Mouse (Mus musculus): Measurements from ENCODE around the gene Pa2g4. TPM values are rescaled to one million over a fixed set of nuclear protein-coding genes. Genes with fewer than 3 reads are reported as not detected.
A peak's percentile ranks its signal among the peaks of the same experiment; 100 is the strongest.
"Not testable (repeated sequence)": the region's sequence is repeated elsewhere in the genome, so short reads cannot be mapped to it uniquely, and the experiment has no call there.

Pa2g4 gene
- polyA plus RNA-seq, 1 experiment from 2014 or later = 205 TPM

- H3K9me3 ChIP-seq = no peaks in the 10 kb centered on the region
- no peaks in the 10 kb centered on the region for H3K27me3 ChIP-seq (ENCODE audit: insufficient read depth, poor library complexity, severe bottlenecking)
- peak overlapping the region; percentile 98 for H3K4me3 ChIP-seq
- DNase-seq (ENCODE audit: low spot score) = peak; percentile 61
- H3K36me3 ChIP-seq = peaks cover 37% of the 10 kb centered on the region
- peak overlapping the region; percentile 94 for H3K27ac ChIP-seq
- WGBS = under 1% methylated on average over 46 of the region's 46 CpGs
- H3K4me1 ChIP-seq (replicated peaks) = peaks cover 31% of the 10 kb centered on the region
Measured at GRCm38 (mm10) chr10:128565206-128565787, 490 bp downstream of the Pa2g4 start.

DNA sequence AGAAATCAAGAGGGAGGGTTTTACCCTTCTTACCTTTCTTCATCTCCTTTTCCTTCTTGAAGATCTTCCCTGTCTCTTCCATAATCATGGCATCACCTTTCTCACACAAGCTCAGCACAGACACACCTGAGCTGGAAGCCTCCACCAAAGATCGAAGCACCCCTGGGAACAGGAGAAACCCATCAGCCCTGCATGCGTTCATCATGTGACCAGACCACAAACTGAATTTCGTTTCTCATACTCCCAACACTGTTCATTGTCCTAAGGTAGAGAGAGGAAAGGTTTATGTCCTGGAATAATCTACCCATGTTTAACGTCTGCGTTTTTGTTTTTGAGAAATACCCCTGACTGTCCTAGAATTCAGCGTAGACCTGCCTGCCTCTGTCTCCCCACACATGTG is 2.2 kb downstream of the Pa2g4 start:
- Histone ChIP-seq H3K27me3 (ENCODE audit: insufficient read depth, poor library complexity, severe bottlenecking) (no peaks in the 10 kb centered on the region), H3K36me3 (peaks cover 55% of the 10 kb centered on the region), H3K9me3 (no peaks in the 10 kb centered on the region), H3K4me1 (replicated peaks) (peaks cover 31% of the 10 kb centered on the region), H3K27ac (no peak overlapping the region), H3K4me3 (peak overlapping the region; percentile 98)
- no peak for DNase-seq (ENCODE audit: low spot score)
- WGBS = 95% methylated on average over 6 of the region's 6 CpGs

- Histone ChIP-seq H3K36me3 (peaks cover 55% of the 10 kb centered on the region), H3K27me3 (ENCODE audit: insufficient read depth, poor library complexity, severe bottlenecking) (no peaks in the 10 kb centered on the region), H3K9me3 (no peaks in the 10 kb centered on the region)
Measured at GRCm38 (mm10) chr10:128556963-128557362, 8.8 kb downstream of the Pa2g4 start.

GRCm38 (mm10) chr10:128556286-128556685 is 9.5 kb downstream of the Pa2g4 start:
- no peaks in the 10 kb centered on the region for H3K9me3 ChIP-seq
- H3K36me3 ChIP-seq = peaks cover 49% of the 10 kb centered on the region
- no peak overlapping the region for H3K27ac ChIP-seq
- H3K4me1 ChIP-seq (replicated peaks) = no peaks in the 10 kb centered on the region
- no peak overlapping the region for H3K4me3 ChIP-seq
- DNase-seq (ENCODE audit: low spot score) = no peak
- H3K27me3 ChIP-seq (ENCODE audit: insufficient read depth, poor library complexity, severe bottlenecking) = no peaks in the 10 kb centered on the region

More at GRCm38 (mm10) chr10:128556963-128557362, 8.8 kb downstream of the Pa2g4 start:
- Histone ChIP-seq H3K4me3 (no peak overlapping the region), H3K4me1 (replicated peaks) (no peaks in the 10 kb centered on the region), H3K27ac (no peak overlapping the region)
- DNase-seq (ENCODE audit: low spot score) = no peak
- 84% methylated on average over 6 of the region's 6 CpGs for WGBS

DNA sequence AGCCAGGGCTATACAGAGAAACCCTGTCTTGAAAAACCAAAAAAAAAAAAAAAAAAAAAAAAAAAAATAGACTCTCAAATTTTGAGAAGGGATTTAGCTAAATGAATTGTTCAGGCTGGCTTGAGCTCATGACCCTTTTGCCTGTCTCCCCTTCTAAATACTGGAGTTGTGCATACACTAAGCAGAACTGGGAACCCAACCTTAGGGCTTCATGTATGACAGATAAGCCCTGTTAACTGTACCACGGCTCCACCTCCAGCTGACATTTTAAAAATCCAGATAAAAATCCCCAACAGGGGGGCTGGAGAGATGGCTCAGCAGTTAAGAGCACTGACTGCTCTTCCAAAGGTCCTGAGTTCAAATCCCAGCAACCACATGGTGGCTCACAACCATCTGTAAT is 10.2 kb downstream of the Pa2g4 start:
- peaks cover 41% of the 10 kb centered on the region for H3K36me3 ChIP-seq
- not testable (repeated sequence) for H3K4me1 ChIP-seq (replicated peaks); H3K27ac ChIP-seq; DNase-seq (ENCODE audit: low spot score); H3K27me3 ChIP-seq (ENCODE audit: insufficient read depth, poor library complexity, severe bottlenecking); H3K9me3 ChIP-seq; H3K4me3 ChIP-seq
- WGBS = 93% methylated on average over 1 of the region's 1 CpGs

DNA sequence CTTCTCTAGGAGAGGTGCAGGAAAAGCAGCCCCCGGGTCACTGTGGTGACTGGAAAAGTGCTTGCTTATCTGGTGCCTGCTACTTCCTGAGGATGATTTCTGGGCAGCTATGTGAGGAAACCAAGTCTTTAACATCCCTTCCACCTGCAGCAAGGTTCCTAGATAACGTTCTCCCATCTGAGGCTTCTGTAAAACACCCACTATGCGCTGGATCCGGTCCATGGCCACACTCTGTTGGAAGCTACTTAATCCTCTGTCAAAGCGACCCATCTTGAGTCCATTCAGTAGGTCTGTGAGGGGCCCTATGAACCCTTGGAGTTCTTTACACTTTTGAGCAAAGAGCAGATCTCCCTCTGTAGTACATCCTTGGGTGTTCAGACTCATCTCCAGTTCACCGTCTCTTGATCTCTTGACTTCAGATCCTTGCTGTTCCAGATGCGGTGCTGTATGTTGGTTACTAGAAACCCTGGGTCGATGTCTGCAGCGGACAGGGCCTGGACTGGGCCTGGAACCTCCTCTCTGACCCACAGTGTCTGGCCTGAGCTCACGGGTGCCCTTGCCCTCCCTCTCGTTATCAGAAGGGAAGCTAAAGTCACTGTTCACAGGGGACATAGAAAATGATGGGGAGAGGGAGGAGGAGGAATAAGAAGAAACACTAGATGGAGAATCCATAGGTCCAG is 15.5 kb downstream of the Pa2g4 start:
- DNase-seq (ENCODE audit: low spot score); H3K27me3 ChIP-seq (ENCODE audit: insufficient read depth, poor library complexity, severe bottlenecking); H3K27ac ChIP-seq; H3K36me3 ChIP-seq; H3K4me3 ChIP-seq; H3K9me3 ChIP-seq: not testable (repeated sequence)
- peaks cover 19% of the 10 kb centered on the region for H3K4me1 ChIP-seq (replicated peaks)
- WGBS = 92% methylated on average over 11 of the region's 11 CpGs

GRCm38 (mm10) chr10:128549682-128550057 is 16.1 kb downstream of the Pa2g4 start:
- H3K9me3 ChIP-seq; H3K27ac ChIP-seq; H3K27me3 ChIP-seq (ENCODE audit: insufficient read depth, poor library complexity, severe bottlenecking); DNase-seq (ENCODE audit: low spot score): not testable (repeated sequence)
- H3K36me3 ChIP-seq = peaks cover 14% of the 10 kb centered on the region
- peaks cover 19% of the 10 kb centered on the region for H3K4me1 ChIP-seq (replicated peaks)
- H3K4me3 ChIP-seq = peak overlapping the region; percentile 86
- 71% methylated on average over 6 of the region's 6 CpGs for WGBS

- H3K27me3 ChIP-seq (ENCODE audit: insufficient read depth, poor library complexity, severe bottlenecking) = no peaks in the 10 kb centered on the region
- peaks cover 21% of the 10 kb centered on the region for H3K4me1 ChIP-seq (replicated peaks)
- under 1% methylated on average over 31 of the region's 31 CpGs for WGBS
- peak within 1 kb of the TSS; percentile 95 for H3K27ac ChIP-seq
- peak; percentile 94 for DNase-seq (ENCODE audit: low spot score)
- H3K36me3 ChIP-seq = peaks cover 20% of the 10 kb centered on the region
- no peaks in the 10 kb centered on the region for H3K9me3 ChIP-seq
- H3K4me3 ChIP-seq = peak within 1 kb of the TSS; percentile 86
Measured at GRCm38 (mm10) chr10:128548947-128549681, 16.7 kb downstream of the Pa2g4 start, which contains the start of gene Rpl41. TSS of gene Rpl41 (minus strand) at chr10:128549305.

DNA sequence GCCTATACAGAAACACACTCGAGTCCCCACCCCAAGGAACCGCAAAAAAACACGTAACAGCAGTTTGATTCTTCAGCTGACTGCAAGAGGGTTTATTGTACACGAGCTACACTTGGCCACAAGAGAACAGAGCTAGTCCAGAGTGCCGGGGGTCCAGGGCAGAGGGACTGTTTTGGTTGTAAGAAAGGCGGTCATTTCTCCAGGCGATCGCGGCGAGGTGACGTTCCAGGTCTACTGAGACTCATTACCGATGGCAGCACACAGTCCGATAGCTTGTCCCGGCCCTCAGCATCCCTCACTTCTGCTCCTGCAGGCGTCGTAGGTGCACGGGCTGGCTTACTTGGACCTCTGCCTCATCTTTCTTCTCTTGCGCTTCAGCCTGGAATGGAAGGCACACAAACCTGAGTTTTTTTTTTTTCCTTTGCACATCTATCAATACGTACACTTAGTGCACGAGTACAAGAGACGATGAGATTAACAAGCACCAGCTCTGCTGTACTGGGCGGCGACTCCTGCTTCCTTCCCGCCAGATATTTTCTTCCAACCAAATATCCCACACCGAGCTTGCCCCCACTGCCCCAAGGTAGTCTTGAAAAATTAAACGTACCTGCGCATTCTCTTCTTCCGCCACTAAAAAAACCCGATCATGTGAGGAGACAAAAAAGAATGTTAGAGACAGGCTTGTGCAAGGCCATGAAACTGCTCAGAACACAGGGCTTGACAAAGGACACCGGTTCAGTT is 17.6 kb downstream of the Pa2g4 start:
- H3K4me1 ChIP-seq (replicated peaks) = peaks cover 30% of the 10 kb centered on the region
- peak; percentile 24 for DNase-seq (ENCODE audit: low spot score)
- not testable (repeated sequence) for H3K27me3 ChIP-seq (ENCODE audit: insufficient read depth, poor library complexity, severe bottlenecking); H3K9me3 ChIP-seq
- H3K27ac ChIP-seq = peak overlapping the region; percentile 95
- under 1% methylated on average over 30 of the region's 30 CpGs for WGBS
- H3K36me3 ChIP-seq = peaks cover 29% of the 10 kb centered on the region
- H3K4me3 ChIP-seq = peak overlapping the region; percentile 86

GRCm38 (mm10) chr10:128547361-128548032 is 18.3 kb downstream of the Pa2g4 start, which contains the start of gene Zc3h10:
TSS of gene Zc3h10 (minus strand) at chr10:128547774.
- WGBS = under 1% methylated on average over 50 of the region's 50 CpGs
- Histone ChIP-seq H3K4me3 (peak within 1 kb of the TSS; percentile 86), H3K27me3 (ENCODE audit: insufficient read depth, poor library complexity, severe bottlenecking) (no peaks in the 10 kb centered on the region), H3K9me3 (no peaks in the 10 kb centered on the region), H3K4me1 (replicated peaks) (peaks cover 30% of the 10 kb centered on the region), H3K27ac (peak within 1 kb of the TSS; percentile 95), H3K36me3 (peaks cover 36% of the 10 kb centered on the region)
- peak; percentile 95 for DNase-seq (ENCODE audit: low spot score)

GRCm38 (mm10) chr10:128546787-128547186 is 19.0 kb downstream of the Pa2g4 start:
- Histone ChIP-seq H3K4me1 (replicated peaks) (peaks cover 30% of the 10 kb centered on the region), H3K4me3 (peak overlapping the region; percentile 86), H3K9me3 (no peaks in the 10 kb centered on the region), H3K36me3 (peaks cover 43% of the 10 kb centered on the region), H3K27ac (peak overlapping the region; percentile 93), H3K27me3 (ENCODE audit: insufficient read depth, poor library complexity, severe bottlenecking) (no peaks in the 10 kb centered on the region)
- 30% methylated on average over 7 of the region's 7 CpGs for WGBS
- DNase-seq (ENCODE audit: low spot score) = no peak

DNA sequence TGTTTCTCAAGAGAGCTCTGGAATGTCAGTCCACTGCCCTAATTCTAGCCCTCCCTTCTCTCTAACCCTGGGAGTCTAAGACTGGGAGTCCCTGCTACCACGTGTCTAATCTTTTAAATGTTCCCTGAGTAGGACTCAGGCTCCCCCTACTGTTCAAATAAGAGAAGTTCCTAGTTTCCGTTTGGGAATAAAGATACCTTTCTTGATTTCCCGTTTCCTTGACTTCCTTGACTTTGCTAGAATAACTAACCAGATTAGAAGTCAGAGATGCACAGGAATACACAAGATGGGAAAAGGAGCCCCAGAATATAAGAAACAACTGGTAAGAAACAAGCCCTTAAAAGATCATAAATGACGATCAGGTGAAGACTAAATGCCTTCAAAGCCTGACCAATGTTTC is 19.4 kb downstream of the Pa2g4 start:
- Histone ChIP-seq H3K4me1 (replicated peaks) (peaks cover 30% of the 10 kb centered on the region), H3K27ac (peak overlapping the region; percentile 93), H3K9me3 (no peaks in the 10 kb centered on the region), H3K27me3 (ENCODE audit: insufficient read depth, poor library complexity, severe bottlenecking) (no peaks in the 10 kb centered on the region), H3K36me3 (peaks cover 47% of the 10 kb centered on the region), H3K4me3 (peak overlapping the region; percentile 86)
- no peak for DNase-seq (ENCODE audit: low spot score)
- 18% methylated on average over 4 of the region's 4 CpGs for WGBS

Measured in hindbrain, embryonic 10.5 days (tissue).